Mouse (Mus musculus) stomach, embryonic 16.5 days (tissue): ENCODE measurements around the gene Ahctf1. TPM values are rescaled to one million over a fixed set of nuclear protein-coding genes. Genes with fewer than 3 reads are reported as not detected.

Experiments used
- ATAC-seq: fragments of 200-750 bp; cut with Nextera tagmentation; 2 replicates; pipeline ENCODE4 v1.8.0; 2017; ENCODE audit warnings: moderate number of reproducible peaks, moderate TSS enrichment; ENCODE audit not compliant: insufficient read depth, low FRiP score
- H3K27ac ChIP-seq: fragments of 300-500 bp; sonication (generic); 2 replicates; pipeline ENCODE4 v1.5.1; 2014; ENCODE audit warnings: low read length
- H3K27me3 ChIP-seq: fragments of 300-500 bp; sonication (generic); 2 replicates; pipeline ENCODE4 v1.6.1; 2014; ENCODE audit warnings: low read length, control low read depth, mixed read lengths; ENCODE audit not compliant: control insufficient read depth, insufficient read depth
- H3K36me3 ChIP-seq: fragments of 300-500 bp; sonication (generic); 2 replicates; pipeline ENCODE4 v1.6.1; 2014; ENCODE audit warnings: low read length; ENCODE audit not compliant: control insufficient read depth, insufficient read depth
- H3K4me1 ChIP-seq: fragments of 300-500 bp; sonication (generic); 2 replicates; pipeline ENCODE4 v1.6.1; 2014; ENCODE audit warnings: low read length, control low read depth, mixed read lengths; ENCODE audit not compliant: control insufficient read depth, insufficient read depth
- H3K4me2 ChIP-seq: fragments of 300-500 bp; sonication (generic); 2 replicates; pipeline ENCODE4 v1.6.1; 2014; ENCODE audit warnings: low read depth, low read length, mixed read lengths
- H3K4me3 ChIP-seq: fragments of 300-500 bp; sonication (generic); replicated peaks from 2 replicates; pipeline ENCODE4 v1.5.1; 2014; ENCODE audit warnings: mild to moderate bottlenecking, low read length
- H3K9ac ChIP-seq: fragments of 300-500 bp; sonication (generic); 2 replicates; pipeline ENCODE4 v1.6.1; 2014; ENCODE audit warnings: low read length
- H3K9me3 ChIP-seq: fragments of 300-500 bp; sonication (generic); replicated peaks from 2 replicates; pipeline ENCODE4 v1.6.1; 2016; ENCODE audit warnings: low read length, control low read depth; ENCODE audit not compliant: control insufficient read depth
- WGBS: fragments of 180-500 bp; shearing (Covaris S2); extraction: QIAGEN DNeasy Blood & Tissue Kit; methylation state at CpG from one replicate; pipeline ENCODE4 v1.1.7; 2014; 5-methylcytosine and 5-hydroxymethylcytosine counted together
- polyA plus RNA-seq: library from polyadenylated mRNA; unstranded; fragments of >200 nt; fragmentation: Nextera tagmentation; extraction: Ambion mirVana; gene quantifications from 2 replicates; pipeline ENCODE4 v1.2.1, GENCODE M21; 2015

The Ahctf1 gene
- polyA plus RNA-seq, 1 experiment from 2014 or later: 18.1 TPM

GRCm38 (mm10) chr1:179709390-179709789 lies 94.1 kb downstream of the Ahctf1 start:
- WGBS: 59% methylated on average over 6 of the region's 6 CpGs
- peak; percentile 65; the same call in 1 of the 2 replicates for ATAC-seq

DNA sequence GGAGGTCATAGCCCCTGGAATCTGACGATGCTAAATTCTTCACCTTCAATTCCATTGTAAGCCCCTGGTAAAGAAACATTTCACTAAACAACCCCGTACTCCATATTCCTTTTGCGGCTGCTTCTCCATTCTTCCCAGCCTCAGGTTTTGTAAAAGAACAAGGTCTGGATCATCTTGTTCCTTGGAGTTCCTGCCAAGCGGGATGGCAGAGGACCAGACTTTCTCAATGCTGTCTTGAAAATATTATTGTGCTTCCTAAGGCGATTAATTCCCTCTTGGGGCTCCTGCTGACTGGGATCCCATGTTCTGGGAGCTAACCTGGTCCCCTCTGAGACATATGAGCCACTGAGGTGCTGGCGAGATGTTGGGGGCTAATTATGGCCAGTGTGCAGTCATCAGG lies 98.3 kb downstream of the Ahctf1 start:
- Histone ChIP-seq H3K4me2 (no peak overlapping the region), H3K27ac (no peak overlapping the region), H3K4me1 (no peaks in the 10 kb centered on the region), H3K36me3 (no peaks in the 10 kb centered on the region), H3K27me3 (no peaks in the 10 kb centered on the region), H3K4me3 (no peak overlapping the region), H3K9ac (no peak overlapping the region), H3K9me3 (no peaks in the 10 kb centered on the region)
- 88% methylated on average over 6 of the region's 6 CpGs for WGBS
- no peak for ATAC-seq

More at GRCm38 (mm10) chr1:179709390-179709789, 94.1 kb downstream of the Ahctf1 start:
- Histone ChIP-seq H3K9me3 (no peaks in the 10 kb centered on the region), H3K27ac (no peak overlapping the region), H3K36me3 (no peaks in the 10 kb centered on the region), H3K9ac (no peak overlapping the region), H3K27me3 (no peaks in the 10 kb centered on the region), H3K4me2 (no peak overlapping the region), H3K4me3 (no peak overlapping the region), H3K4me1 (no peaks in the 10 kb centered on the region)

GRCm38 (mm10) chr1:179704150-179704549 lies 99.3 kb downstream of the Ahctf1 start:
- no peaks in the 10 kb centered on the region for H3K36me3 ChIP-seq
- 52% methylated on average over 3 of the region's 3 CpGs for WGBS

More at GRCm38 (mm10) chr1:179704150-179704549, 99.3 kb downstream of the Ahctf1 start:
- Histone ChIP-seq H3K9ac (no peak overlapping the region), H3K27ac (no peak overlapping the region), H3K27me3 (no peaks in the 10 kb centered on the region), H3K4me1 (no peaks in the 10 kb centered on the region), H3K9me3 (no peaks in the 10 kb centered on the region), H3K4me3 (no peak overlapping the region), H3K4me2 (no peak overlapping the region)
- no peak for ATAC-seq

Other genes with a start within 250 kb of the Ahctf1 start
- gene Sccpdh, start 135.5 kb downstream of the Ahctf1 start, polyA plus RNA-seq: 55.2 and 65.1 TPM in 2 replicates
- gene Kif28, start 58.4 kb downstream of the Ahctf1 start, polyA plus RNA-seq: 0.04 TPM in 1 of 2 replicates, not detected in the other
- not detected in 2 replicates for gene Gm10518, start 304 bp downstream of the Ahctf1 start, polyA plus RNA-seq
- gene Cdc42bpa, start 156.8 kb upstream of the Ahctf1 start, polyA plus RNA-seq: 14.1 and 16.3 TPM in 2 replicates